Mouse (Mus musculus) CH12.LX (cell line): ENCODE measurements around the gene Synpo2. TPM values are rescaled to one million over a fixed set of nuclear protein-coding genes. Genes with fewer than 3 reads are reported as not detected.

Source experiments
- DNase-seq: peaks from one replicate; pipeline ENCODE4 v3.0.0-alpha.2; 2013; ENCODE audit errors: extremely low read depth
- H3K27ac ChIP-seq: 2 replicates; pipeline ENCODE4 v1.5.1; 2012; ENCODE audit warnings: low read depth, mild to moderate bottlenecking, control low read depth, moderate library complexity; ENCODE audit not compliant: insufficient read depth
- H3K27me3 ChIP-seq: replicated peaks from 2 replicates; pipeline ENCODE3; 2012; ENCODE audit warnings: inconsistent platforms
- H3K36me3 ChIP-seq, 2 experiments: replicated peaks in 1 of 2; 2 replicates each; pipeline versions ENCODE3 to v1.6.1; 2012; ENCODE audit warnings: inconsistent platforms in 1 of 2, low read length in 1 of 2, mild to moderate bottlenecking in 1 of 2, mixed read lengths in 1 of 2, moderate library complexity in 1 of 2; ENCODE audit not compliant: control insufficient read depth in 1 of 2, insufficient read depth in 1 of 2
- H3K4me1 ChIP-seq, 2 experiments: 2 replicates each; pipeline ENCODE4 v1.6.1; 2012; ENCODE audit warnings: inconsistent platforms in 1 of 2, moderate library complexity in 1 of 2; ENCODE audit not compliant: insufficient read depth in 2 of 2, control insufficient read depth in 1 of 2
- H3K4me2 ChIP-seq: 2 replicates; pipeline ENCODE4 v1.6.1; 2012; ENCODE audit warnings: low read depth, mild to moderate bottlenecking, control low read depth; ENCODE audit not compliant: poor library complexity, insufficient read depth, severe bottlenecking
- H3K4me3 ChIP-seq, 3 experiments: fragments of 150-350 bp in 1 of 3; sonication (generic) in 1 of 3; replicated peaks in 1 of 3; 2 replicates each; pipeline versions ENCODE3 to v1.5.1; 2011 to 2012; ENCODE audit warnings: low read depth in 2 of 3, low read length in 2 of 3, mild to moderate bottlenecking in 2 of 3, moderate library complexity in 2 of 3, control low read depth in 1 of 3, improper control_type of control experiment in 1 of 3, inconsistent platforms in 1 of 3, mixed read lengths in 1 of 3; ENCODE audit not compliant: poor library complexity in 1 of 3
- H3K79me2 ChIP-seq: replicated peaks from 2 replicates; pipeline ENCODE4 v1.6.1; 2012; ENCODE audit warnings: mild to moderate bottlenecking, moderate library complexity; ENCODE audit not compliant: control insufficient read depth, poor library complexity, insufficient read depth, severe bottlenecking; ENCODE audit errors: extremely low read depth
- H3K9ac ChIP-seq: 2 replicates; pipeline ENCODE4 v1.6.1; 2012; ENCODE audit warnings: low read depth, mild to moderate bottlenecking, control low read depth, moderate library complexity; ENCODE audit not compliant: insufficient read depth
- H3K9me3 ChIP-seq: replicated peaks from 2 replicates; pipeline ENCODE3; 2012; ENCODE audit warnings: low read length, inconsistent platforms, mixed read lengths
- CHD2 ChIP-seq: IDR thresholded peaks from 2 replicates; pipeline ENCODE4 v1.6.1; 2011; ENCODE audit warnings: low read length, improper control_type of control experiment
- E2F4 ChIP-seq: IDR thresholded peaks from 2 replicates; pipeline ENCODE4 v1.6.1; 2011; ENCODE audit warnings: low read depth, low read length, improper control_type of control experiment; ENCODE audit not compliant: insufficient replicate concordance
- ELF1 ChIP-seq: IDR thresholded peaks from 2 replicates; pipeline ENCODE4 v1.6.1; 2014; ENCODE audit warnings: low read depth, mild to moderate bottlenecking, inconsistent platforms, low read length, improper control_type of control experiment
- ETS1 ChIP-seq: conservative IDR thresholded peaks from 2 replicates; pipeline ENCODE4 v1.6.1; 2012; ENCODE audit warnings: low read depth, mild to moderate bottlenecking, inconsistent platforms, low read length, improper control_type of control experiment, moderate library complexity
- GABPA ChIP-seq: IDR thresholded peaks from 2 replicates; pipeline ENCODE4 v1.6.1; 2012; ENCODE audit warnings: low read depth, low read length, improper control_type of control experiment, inconsistent platforms; ENCODE audit not compliant: insufficient replicate concordance
- HCFC1 ChIP-seq: IDR thresholded peaks from 2 replicates; pipeline ENCODE4 v1.6.1; 2012; ENCODE audit warnings: low read depth, mild to moderate bottlenecking, inconsistent platforms, low read length, improper control_type of control experiment
- JUN ChIP-seq: IDR thresholded peaks from 2 replicates; pipeline ENCODE4 v1.6.1; 2011; ENCODE audit warnings: low read depth, mild to moderate bottlenecking, low read length, improper control_type of control experiment, moderate library complexity; ENCODE audit not compliant: insufficient read depth
- JUND ChIP-seq: conservative IDR thresholded peaks from 2 replicates; pipeline ENCODE4 v1.6.1; 2011; ENCODE audit warnings: low read depth, low read length, improper control_type of control experiment
- KAT2A ChIP-seq: IDR thresholded peaks from 2 replicates; pipeline ENCODE4 v1.6.1; 2012; ENCODE audit warnings: low read length, improper control_type of control experiment, inconsistent platforms; ENCODE audit not compliant: insufficient replicate concordance
- MAFK ChIP-seq: IDR thresholded peaks from 2 replicates; pipeline ENCODE4 v1.6.1; 2011; ENCODE audit warnings: low read length, improper control_type of control experiment; ENCODE audit not compliant: insufficient replicate concordance
- MAZ ChIP-seq: IDR thresholded peaks from 2 replicates; pipeline ENCODE4 v1.6.1; 2012; ENCODE audit warnings: low read depth, mild to moderate bottlenecking, inconsistent platforms, low read length, improper control_type of control experiment, moderate library complexity
- MEF2A ChIP-seq: IDR thresholded peaks from 2 replicates; pipeline ENCODE4 v1.6.1; 2014; ENCODE audit warnings: low read depth, mild to moderate bottlenecking, inconsistent platforms, low read length, improper control_type of control experiment, borderline replicate concordance
- MYC ChIP-seq: IDR thresholded peaks from 2 replicates; pipeline ENCODE4 v1.6.1; 2011; ENCODE audit warnings: low read depth, mild to moderate bottlenecking, improper control_type of control experiment, low read length
- PAX5 ChIP-seq: IDR thresholded peaks from 2 replicates; pipeline ENCODE4 v1.6.1; 2012; ENCODE audit warnings: low read length, inconsistent platforms, mixed read lengths
- POLR2A ChIP-seq: IDR thresholded peaks from 2 replicates; pipeline ENCODE4 v1.6.1; 2011; ENCODE audit warnings: low read depth, mild to moderate bottlenecking, improper control_type of control experiment, low read length
- POLR2AphosphoS2 ChIP-seq: IDR thresholded peaks from 2 replicates; pipeline ENCODE4 v1.6.1; 2011; ENCODE audit warnings: low read depth, low read length, improper control_type of control experiment
- RAD21 ChIP-seq: IDR thresholded peaks from 2 replicates; pipeline ENCODE4 v1.6.1; 2011; ENCODE audit warnings: low read depth, mild to moderate bottlenecking, low read length, improper control_type of control experiment, moderate library complexity
- RCOR1 ChIP-seq: conservative IDR thresholded peaks from 2 replicates; pipeline ENCODE4 v1.6.1; 2012; ENCODE audit warnings: low read depth, mild to moderate bottlenecking, inconsistent platforms, low read length, improper control_type of control experiment
- SIN3A ChIP-seq: IDR thresholded peaks from 2 replicates; pipeline ENCODE4 v1.6.1; 2012; ENCODE audit warnings: low read length, improper control_type of control experiment, inconsistent platforms
- SMC3 ChIP-seq: IDR thresholded peaks from 2 replicates; pipeline ENCODE4 v1.6.1; 2011; ENCODE audit warnings: low read depth, low read length, improper control_type of control experiment
- TBP ChIP-seq: conservative IDR thresholded peaks from 2 replicates; pipeline ENCODE4 v1.6.1; 2011; ENCODE audit warnings: low read depth, low read length, improper control_type of control experiment
- TCF12 ChIP-seq: IDR thresholded peaks from 2 replicates; pipeline ENCODE4 v1.6.1; 2014; ENCODE audit warnings: low read depth, mild to moderate bottlenecking, inconsistent platforms, low read length, improper control_type of control experiment
- UBTF ChIP-seq: IDR thresholded peaks from 2 replicates; pipeline ENCODE4 v1.6.1; 2012; ENCODE audit warnings: low read depth, mild to moderate bottlenecking, inconsistent platforms, low read length, improper control_type of control experiment, moderate library complexity
- USF1 ChIP-seq: IDR thresholded peaks from 2 replicates; pipeline ENCODE4 v1.6.1; 2014; ENCODE audit warnings: low read depth, mild to moderate bottlenecking, inconsistent platforms, low read length, improper control_type of control experiment
- USF2 ChIP-seq: conservative IDR thresholded peaks from 2 replicates; pipeline ENCODE4 v1.6.1; 2011; ENCODE audit warnings: low read depth, low read length, improper control_type of control experiment
- ZC3H11A ChIP-seq: IDR thresholded peaks from 2 replicates; pipeline ENCODE4 v1.6.1; 2012; ENCODE audit warnings: low read depth, mild to moderate bottlenecking, inconsistent platforms, low read length, improper control_type of control experiment
- ZKSCAN1 ChIP-seq: IDR thresholded peaks from 2 replicates; pipeline ENCODE4 v1.6.1; 2012; ENCODE audit warnings: low read depth, inconsistent platforms, low read length, improper control_type of control experiment, borderline replicate concordance
- ZMIZ1 ChIP-seq: IDR thresholded peaks from 2 replicates; pipeline ENCODE4 v1.6.1; 2012; ENCODE audit warnings: low read depth, mild to moderate bottlenecking, inconsistent platforms, low read length, improper control_type of control experiment
- ZNF384 ChIP-seq: IDR thresholded peaks from 2 replicates; pipeline ENCODE4 v1.6.1; 2012; ENCODE audit warnings: low read depth, low read length, improper control_type of control experiment, inconsistent platforms
- dilution Hi-C: fragments of 300-500 bp; cut with MboI; formaldehyde crosslinking; loops from 2 replicates; pipeline ENCODE4 v1.14.3; 2020; ENCODE audit warnings: low sequenced_read_pairs; ENCODE audit not compliant: extremely low pct_unique_long_range_greater_than_20kb, extremely low pct_ligation_motif_present
- in situ Hi-C: fragments of 300-500 bp; cut with MboI; formaldehyde crosslinking; loops from 3 replicates; pipeline ENCODE4 v1.14.3; 2019; ENCODE audit warnings: low sequenced_read_pairs, low pct_ligation_motif_present, low pct_unique_long_range_greater_than_20kb, mixed read lengths
- polyA plus RNA-seq: library from polyadenylated mRNA; unstranded; fragments of >175 nt; gene quantifications from 2 replicates; pipeline ENCODE4 v1.2.1, GENCODE M21; 2012; ENCODE audit warnings: low read depth; ENCODE audit not compliant: insufficient read length
- total RNA-seq, 2 experiments: library from RNA; depleted of rRNA; stranded (reverse); fragments of 300-350 nt in 1 of 2; fragments of >200 nt in 1 of 2; gene quantifications; 2 replicates each; pipeline ENCODE4 v1.2.3; 2012 to 2014

Synpo2 gene
- total and polyA plus RNA-seq, 3 experiments, result 0.13 to 1.1 (median 0.13) TPM

- no peak overlapping the region for H3K27ac ChIP-seq
- no peak for TF ChIP-seq UBTF
- no peak for TF ChIP-seq CHD2
- no peak for TF ChIP-seq HCFC1
- no peak for TF ChIP-seq RAD21
- no peak for TF ChIP-seq MEF2A
- TF ChIP-seq JUN, result no peak
- no peak for TF ChIP-seq MAZ
- no peak for TF ChIP-seq USF1
- no peak for TF ChIP-seq TCF12
- TF ChIP-seq ZKSCAN1, result no peak
- no peaks in the 10 kb centered on the region for H3K9me3 ChIP-seq
- H3K36me3 ChIP-seq, result no peaks in the 10 kb centered on the region
- DNase-seq, result no peak
- dilution Hi-C loops, result no loop called here
- H3K27me3 ChIP-seq, result no peaks in the 10 kb centered on the region
- peaks cover 6 to 9% of the 10 kb centered on the region in 2 experiments; a peak in 3 of 4 replicates for H3K4me1 ChIP-seq
- H3K4me3 ChIP-seq, result no peak overlapping the region
- no peaks in the 10 kb centered on the region for H3K79me2 ChIP-seq
- H3K9ac ChIP-seq, result no peak overlapping the region
- in situ Hi-C loops, result no loop called here
- H3K4me2 ChIP-seq, result no peak overlapping the region
These were observed 97.5 kb downstream of the Synpo2 start for GRCm38 (mm10) chr3:123138274-123139003.

- Histone ChIP-seq H3K27ac (peak overlapping the region; percentile 64; the same call in 1 of the 2 replicates), H3K36me3 (no peaks in the 10 kb centered on the region), H3K4me2 (peak overlapping the region; percentile 80), H3K27me3 (no peaks in the 10 kb centered on the region), H3K79me2 (no peaks in the 10 kb centered on the region), H3K4me3 (no peak overlapping the region), H3K9me3 (no peaks in the 10 kb centered on the region), H3K9ac (peak overlapping the region; percentile 49; the same call in 1 of the 2 replicates), H3K4me1 (peaks cover 31 to 47% of the 10 kb centered on the region in 2 experiments)
- DNase-seq, result peak; percentile 12
- in situ Hi-C loops (no loop called here), dilution Hi-C loops (no loop called here)
- TF ChIP-seq USF2 (no peak), MEF2A (peak; percentile 27; the same call in 1 of the 2 replicates), RCOR1 (peak; percentile 21; the same call in 1 of the 2 replicates), HCFC1 (no peak), TBP (no peak), E2F4 (no peak), TCF12 (peak; percentile 48; the same call in 1 of the 2 replicates), MYC (0 out of 2 replicates have a peak, but pooled peaks have one; percentile 20), JUN (no peak), CHD2 (no peak), MAFK (no peak), ZNF384 (no peak), JUND (0 out of 2 replicates have a peak, but pooled peaks have one; percentile 28), UBTF (no peak), GABPA (no peak), ZMIZ1 (no peak), ZC3H11A (no peak), PAX5 (no peak), ELF1 (no peak), ETS1 (no peak; the same call in 1 of the 2 replicates), POLR2A (no peak), SMC3 (no peak), RAD21 (no peak), SIN3A (peak; percentile 39; the same call in 1 of the 2 replicates), KAT2A (0 out of 2 replicates have a peak, but pooled peaks have one; percentile 28), POLR2AphosphoS2 (no peak), MAZ (no peak)
These were observed 103.8 kb downstream of the Synpo2 start for GRCm38 (mm10) chr3:123132101-123132500.
